Comparison of ENCODE assay signal across 15 mouse cellular contexts in genomic region chr11:3509181-3510085, GRCm38 (mm10). TPM values are rescaled to one million over a fixed set of nuclear protein-coding genes. Genes with fewer than 3 reads are reported as not detected.
DNase-seq lines count a peak whose midpoint lies in the region; ATAC-seq and TF ChIP-seq lines count a peak whose summit lies in the region.
"Had no signal": no experiment of that assay in that cellular context is flagged by ENCODE, and none has a peak within 500 bp of the region (broad histone marks: within the 10 kb centered on the region; RNA-seq: fewer than 3 reads in every experiment).

No protein-coding gene starts in this region.

- peaks cover 4% of the 10 kb centered on the region; the same call in 1 of the 2 replicates for H3K4me1 ChIP-seq in heart, adult 2 months (ENCODE audit: control insufficient read depth, insufficient read depth, low read length)
- peaks cover 20 to 35% of the 10 kb centered on the region in 2 experiments for H3K4me1 ChIP-seq in heart, embryonic 14.5 days (ENCODE audit: control insufficient read depth in 2 of 2, insufficient read depth in 2 of 2, low read length in 2 of 2)
- H3K4me1 ChIP-seq: limb, embryonic 13.5 days had no signal

- TF ChIP-seq CTCF in heart, adult 2 months (IDR thresholded peaks at IDR 0.05), result no peak

- H3K4me2 ChIP-seq in heart, embryonic 14.5 days (ENCODE audit: low read length), result peak overlapping the region; percentile 44
- H3K4me2 ChIP-seq: forebrain, embryonic 15.5 days; limb, embryonic 13.5 days; lung, embryonic 14.5 days had no signal

- no peaks in the 10 kb centered on the region for H3K79me2 ChIP-seq in heart, adult 2 months (replicated peaks; ENCODE audit: control insufficient read depth, insufficient read depth, low read length)

- H3K27ac ChIP-seq in heart, adult 2 months, result peak overlapping the region; percentile 87
- H3K27ac ChIP-seq in heart, embryonic 14.5 days (replicated peaks in 1 of 2; ENCODE audit: control insufficient read depth in 1 of 2, insufficient read depth in 1 of 2, low read depth in 2 of 2, low read length in 2 of 2), result peak overlapping the region; percentile 92
- H3K27ac ChIP-seq: forebrain, embryonic 15.5 days; hindbrain, embryonic 10.5 days; limb, embryonic 13.5 days had no signal

- peak overlapping the region; percentile 49; the same call in 1 of the 2 replicates for H3K9ac ChIP-seq in heart, adult 2 months (ENCODE audit: low read depth, low read length)
- H3K9ac ChIP-seq in heart, embryonic 14.5 days (ENCODE audit: low read length), result peak overlapping the region; percentile 55
- H3K9ac ChIP-seq: forebrain, embryonic 15.5 days; limb, embryonic 13.5 days; lung, embryonic 14.5 days had no signal

- H3K4me3 ChIP-seq in heart, adult 2 months, result no peak overlapping the region
- H3K4me3 ChIP-seq in heart, embryonic 14.5 days (ENCODE audit: control insufficient read depth in 1 of 2, insufficient read depth in 1 of 2, low read depth in 1 of 2, low read length in 2 of 2), result no peak overlapping the region
- H3K4me3 ChIP-seq: forebrain, embryonic 15.5 days; hindbrain, embryonic 10.5 days; limb, embryonic 13.5 days had no signal

- H3K36me3 ChIP-seq in heart, adult 2 months (ENCODE audit: control insufficient read depth, insufficient read depth, low read length), result no peaks in the 10 kb centered on the region
- no peaks in the 10 kb centered on the region for H3K36me3 ChIP-seq in heart, embryonic 14.5 days (ENCODE audit: control insufficient read depth, insufficient read depth, low read length)
- H3K36me3 ChIP-seq: forebrain, embryonic 15.5 days; hindbrain, embryonic 10.5 days; limb, embryonic 13.5 days had no signal

- peak; percentile 45 to 65 for DNase-seq in heart, adult 2 months
- DNase-seq in heart, postnatal 14 days, result no peak
- DNase-seq in NIH3T3 (ENCODE audit: low read depth), result peak; percentile 29
- DNase-seq in kidney, postnatal 14 days, result peak; percentile 52
- DNase-seq in layer of hippocampus, postnatal 36 days, result no peak
- DNase-seq in ovary, postnatal 10 days (ENCODE audit: low spot score), result no peak
- DNase-seq: B cell, adult 2 months; embryo, embryonic 11 days; gastrocnemius, postnatal 10 days; lung, embryonic 14.5 days had no signal

- 0 out of 2 replicates have a peak, but pooled peaks have one; percentile 66 for TF ChIP-seq EP300 in heart, adult 2 months (IDR thresholded peaks at IDR 0.05; ENCODE audit: insufficient read depth, low read depth, low read length)

- intact Hi-C loops in heart, adult 2 months (cut with DNase I), result loop anchor here (5.0 to 10.0 kb wide), 2 partner anchors 122 to 165 kb away; no protein-coding TSS in a partner anchor
- intact Hi-C loops in heart, postnatal 14 days (cut with DNase I), result loop anchor here (5.0 kb wide), 2 partner anchors 122 to 162 kb away; no protein-coding TSS in a partner anchor

- no peaks in the 10 kb centered on the region for H3K27me3 ChIP-seq in heart, adult 2 months (ENCODE audit: control insufficient read depth, insufficient read depth, low read length)
- no peaks in the 10 kb centered on the region for H3K27me3 ChIP-seq in heart, embryonic 14.5 days (ENCODE audit: control insufficient read depth, insufficient read depth, low read length)
- H3K27me3 ChIP-seq: forebrain, embryonic 15.5 days; limb, embryonic 13.5 days had no signal

- peak; percentile 72 for ATAC-seq in heart, embryonic 14.5 days (ENCODE audit: insufficient number of reproducible peaks, insufficient read depth, low FRiP score, low read depth)
- ATAC-seq: forebrain, embryonic 15.5 days had no signal

- H3K9me3 ChIP-seq in heart, embryonic 14.5 days (ENCODE audit: control insufficient read depth, low read length), result no peaks in the 10 kb centered on the region
- H3K9me3 ChIP-seq: forebrain, embryonic 15.5 days; hindbrain, embryonic 10.5 days; limb, embryonic 13.5 days had no signal

- WGBS in heart, adult 2 months, result 38% methylated on average over 8 of the region's 8 CpGs
- 45% methylated on average over 8 of the region's 8 CpGs for WGBS in heart, embryonic 14.5 days

- peak; percentile 68; the same call in 1 of the 2 replicates for TF ChIP-seq POLR2A in heart, adult 2 months (IDR thresholded peaks at IDR 0.05; ENCODE audit: insufficient read depth, low read depth, low read length)

RNA-seq across cellular contexts. Expression of gene Inpp5j, which starts 4.8 kb away (rescaled TPM):
- total RNA-seq in heart, adult 2 months (2021), result 10 to 100 TPM; 23.4 to 23.6 TPM
- polyA plus RNA-seq in heart, adult 2 months (2012; rRNA removed), result 20.1 and 22.2 TPM in 2 replicates
- 10 to 100 TPM; 18.9 to 21.7 TPM for total RNA-seq in heart, postnatal 14 days (2021)
- polyA plus RNA-seq in heart, embryonic 14.5 days (2014; fragmentation: Nextera tagmentation; extraction: Ambion mirVana), result 8.1 and 8.2 TPM in 2 replicates
- total RNA-seq in layer of hippocampus, postnatal 36 days (2021), result 10 to 100 TPM; 73.7 to 95.8 TPM

RNA-seq across cellular contexts. Expression of gene Selenom, which starts 5.1 kb away (rescaled TPM):
- 10 to 100 TPM; 41.7 to 42.8 TPM for total RNA-seq in heart, adult 2 months (2021)
- polyA plus RNA-seq in heart, adult 2 months (2012; rRNA removed), result 67.8 and 78.3 TPM in 2 replicates
- 10 to 100 TPM; 42.1 to 44.0 TPM for total RNA-seq in heart, postnatal 14 days (2021)
- 148 and 151 TPM in 2 replicates for polyA plus RNA-seq in heart, embryonic 14.5 days (2014; fragmentation: Nextera tagmentation; extraction: Ambion mirVana)
- total RNA-seq in layer of hippocampus, postnatal 36 days (2021), result 100 to 1,000 TPM; 187 to 193 TPM

RNA-seq across cellular contexts. Expression of gene Pla2g3, which starts 21.3 kb away (rescaled TPM):
- total RNA-seq in heart, adult 2 months (2021), result under 1 TPM in 1 of 2 experiments, not detected in 1; 0.09 TPM
- polyA plus RNA-seq in heart, adult 2 months (2012; rRNA removed), result 0.23 and 0.25 TPM in 2 replicates
- total RNA-seq in heart, postnatal 14 days (2021), result under 1 TPM; 0.10 to 0.22 TPM
- 0.20 and 0.34 TPM in 2 replicates for polyA plus RNA-seq in heart, embryonic 14.5 days (2014; fragmentation: Nextera tagmentation; extraction: Ambion mirVana)
- 1 to 10 TPM; 1.4 to 2.5 TPM for total RNA-seq in layer of hippocampus, postnatal 36 days (2021)
- total RNA-seq: ES-E14 had no signal

RNA-seq across cellular contexts. Expression of gene Smtn, which starts 31.0 kb away (rescaled TPM):
- 100 to 1,000 TPM; 137 to 154 TPM for total RNA-seq in heart, adult 2 months (2021)
- 159 and 167 TPM in 2 replicates for polyA plus RNA-seq in heart, adult 2 months (2012; rRNA removed)
- 100 to 1,000 TPM; 196 to 205 TPM for total RNA-seq in heart, postnatal 14 days (2021)
- polyA plus RNA-seq in heart, embryonic 14.5 days (2014; fragmentation: Nextera tagmentation; extraction: Ambion mirVana), result 71.7 and 75.0 TPM in 2 replicates
- total RNA-seq in layer of hippocampus, postnatal 36 days (2021), result 10 to 100 TPM in 1 of 2 experiments, 1 to 10 TPM in 1; 7.0 to 11.8 TPM

RNA-seq across cellular contexts. Expression of gene Rnf185, which starts 57.3 kb away (rescaled TPM):
- total RNA-seq in heart, adult 2 months (2021), result 10 to 100 TPM; 19.9 to 21.6 TPM
- 23.0 and 35.2 TPM in 2 replicates for polyA plus RNA-seq in heart, adult 2 months (2012; rRNA removed)
- total RNA-seq in heart, postnatal 14 days (2021), result 10 to 100 TPM; 22.6 to 23.0 TPM
- polyA plus RNA-seq in heart, embryonic 14.5 days (2014; fragmentation: Nextera tagmentation; extraction: Ambion mirVana), result 31.3 and 32.5 TPM in 2 replicates
- 10 to 100 TPM; 25.6 to 27.4 TPM for total RNA-seq in layer of hippocampus, postnatal 36 days (2021)

Comparison
In these comparisons a context has a peak if more than half of its experiments do, and no peak if none do; other contexts are left out.
1. DNase-seq: peak in heart, adult 2 months (2 of 2), NIH3T3 (single experiment) and kidney, postnatal 14 days (single experiment); none in heart, postnatal 14 days (0 of 2), layer of hippocampus, postnatal 36 days (0 of 2) and ovary, postnatal 10 days (single experiment).
2. RNA of gene Selenom, which starts 5.1 kb away (total RNA-seq): 187 to 193 TPM in layer of hippocampus, postnatal 36 days; 42.1 to 44.0 TPM in heart, postnatal 14 days and 41.7 to 42.8 TPM in heart, adult 2 months; every median in the first group is over 4 times any median in the second.